Mouse (Mus musculus): ENCODE results near the gene Ttll4. TPM values are rescaled to one million over a fixed set of nuclear protein-coding genes. Genes with fewer than 3 reads are reported as not detected.

The Ttll4 gene
- polyA plus RNA-seq, 1 experiment from 2014 or later, result 25.8 TPM

DNA sequence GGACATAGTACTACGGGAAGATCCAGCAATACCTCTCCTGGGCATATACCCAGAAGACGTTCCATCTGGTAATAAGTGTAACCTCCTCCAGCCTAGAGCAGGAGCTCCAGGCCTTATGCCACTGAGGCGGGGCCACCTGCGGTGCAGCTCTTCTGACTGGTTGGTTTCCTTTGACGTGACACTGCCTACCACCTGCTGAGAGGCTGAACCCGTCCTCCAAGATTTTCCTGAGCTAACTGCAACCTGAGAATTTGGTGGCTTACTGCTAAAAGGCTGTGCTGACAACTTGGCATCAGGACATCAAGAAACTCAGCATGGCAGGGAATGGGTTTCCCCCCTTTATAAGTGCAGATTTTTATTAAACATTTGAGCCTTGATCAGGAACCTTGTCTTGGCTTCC is 48.0 kb downstream of the Ttll4 start:
- peaks cover 6% of the 10 kb centered on the region for H3K4me1 ChIP-seq (replicated peaks)
- H3K4me2 ChIP-seq, result no peak overlapping the region
- no peak overlapping the region for H3K27ac ChIP-seq (ENCODE audit: poor library complexity, severe bottlenecking)
- no peak overlapping the region for H3K9ac ChIP-seq
- H3K36me3 ChIP-seq, result no peaks in the 10 kb centered on the region
- 40% methylated on average over 6 of the region's 6 CpGs for whole genome bisulfite sequencing
- H3K9me3 ChIP-seq (replicated peaks), result no peaks in the 10 kb centered on the region
- no peak overlapping the region for H3K4me3 ChIP-seq
- H3K27me3 ChIP-seq (replicated peaks), result no peaks in the 10 kb centered on the region
- ATAC-seq (ENCODE audit: insufficient number of reproducible peaks, low FRiP score), result no peak

DNA sequence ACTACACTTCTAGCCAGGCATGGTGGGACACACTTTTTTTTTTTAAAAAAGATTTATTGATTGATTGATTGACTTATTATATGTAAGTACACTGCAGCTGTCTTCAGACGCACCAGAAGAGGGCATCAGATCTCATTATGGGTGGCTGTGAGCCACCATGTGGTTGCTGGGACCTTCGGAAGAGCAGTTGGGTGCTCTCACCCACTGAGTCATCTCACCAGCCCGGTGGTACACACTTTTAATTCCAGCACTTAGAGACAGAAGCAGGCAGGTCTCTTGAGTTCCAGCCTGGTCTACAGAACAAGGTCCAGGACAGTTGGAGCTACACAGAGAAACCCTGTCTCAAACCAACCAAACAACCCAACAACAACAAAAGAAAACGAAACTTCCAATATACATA is 50.5 kb downstream of the Ttll4 start:
- H3K4me1 ChIP-seq (replicated peaks), result peaks cover 11% of the 10 kb centered on the region
- ATAC-seq (ENCODE audit: insufficient number of reproducible peaks, low FRiP score), result no peak

DNA sequence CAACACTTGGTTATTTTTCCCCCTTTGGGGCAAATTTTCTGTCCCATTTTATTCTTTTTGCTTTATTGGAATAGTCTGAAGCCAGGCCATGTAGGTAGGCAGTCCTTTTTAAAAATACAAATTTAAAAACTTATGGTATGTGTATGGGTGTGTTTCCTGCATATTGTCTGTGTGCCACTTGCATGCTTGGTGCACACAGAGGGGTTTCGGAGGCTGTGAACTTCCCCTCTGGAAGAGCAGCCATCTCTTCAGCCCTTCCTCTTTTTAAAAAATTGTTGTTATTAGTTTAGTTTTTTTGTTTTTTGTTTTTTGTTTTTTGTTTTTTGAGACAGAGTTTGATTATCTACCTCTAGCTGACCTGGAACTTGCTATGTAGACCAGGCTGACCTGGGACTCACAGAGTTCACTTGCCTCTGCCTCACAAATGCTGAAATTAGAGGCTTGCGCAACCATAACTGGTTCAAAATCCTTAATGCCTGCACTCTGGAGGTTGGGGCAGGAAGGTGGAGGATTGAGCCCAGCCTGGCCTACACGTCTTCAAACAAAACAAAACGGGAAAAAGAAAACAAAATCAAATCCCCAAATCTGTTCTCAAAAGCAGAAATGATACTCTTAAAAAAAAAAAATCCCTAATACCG is 51.0 kb downstream of the Ttll4 start:
- ATAC-seq (ENCODE audit: insufficient number of reproducible peaks, low FRiP score), result no peak
- no peak overlapping the region for H3K27ac ChIP-seq (ENCODE audit: poor library complexity, severe bottlenecking)
- WGBS, result 37% methylated on average over 5 of the region's 5 CpGs
- H3K4me1 ChIP-seq (replicated peaks), result peaks cover 11% of the 10 kb centered on the region
- no peaks in the 10 kb centered on the region for H3K27me3 ChIP-seq (replicated peaks)
- H3K4me3 ChIP-seq, result peak overlapping the region; percentile 60
- no peak overlapping the region for H3K9ac ChIP-seq
- no peaks in the 10 kb centered on the region for H3K9me3 ChIP-seq (replicated peaks)
- H3K4me2 ChIP-seq, result peak overlapping the region; percentile 85
- H3K36me3 ChIP-seq, result no peaks in the 10 kb centered on the region

More for the DNA sequence above, 50.5 kb downstream of the Ttll4 start:
- H3K4me2 ChIP-seq, result no peak overlapping the region
- no peaks in the 10 kb centered on the region for H3K27me3 ChIP-seq (replicated peaks)
- H3K9me3 ChIP-seq (replicated peaks), result no peaks in the 10 kb centered on the region
- no peak overlapping the region for H3K9ac ChIP-seq
- WGBS, result 74% methylated on average over 4 of the region's 4 CpGs
- H3K27ac ChIP-seq (ENCODE audit: poor library complexity, severe bottlenecking), result no peak overlapping the region
- H3K36me3 ChIP-seq, result no peaks in the 10 kb centered on the region
- H3K4me3 ChIP-seq, result no peak overlapping the region

DNA sequence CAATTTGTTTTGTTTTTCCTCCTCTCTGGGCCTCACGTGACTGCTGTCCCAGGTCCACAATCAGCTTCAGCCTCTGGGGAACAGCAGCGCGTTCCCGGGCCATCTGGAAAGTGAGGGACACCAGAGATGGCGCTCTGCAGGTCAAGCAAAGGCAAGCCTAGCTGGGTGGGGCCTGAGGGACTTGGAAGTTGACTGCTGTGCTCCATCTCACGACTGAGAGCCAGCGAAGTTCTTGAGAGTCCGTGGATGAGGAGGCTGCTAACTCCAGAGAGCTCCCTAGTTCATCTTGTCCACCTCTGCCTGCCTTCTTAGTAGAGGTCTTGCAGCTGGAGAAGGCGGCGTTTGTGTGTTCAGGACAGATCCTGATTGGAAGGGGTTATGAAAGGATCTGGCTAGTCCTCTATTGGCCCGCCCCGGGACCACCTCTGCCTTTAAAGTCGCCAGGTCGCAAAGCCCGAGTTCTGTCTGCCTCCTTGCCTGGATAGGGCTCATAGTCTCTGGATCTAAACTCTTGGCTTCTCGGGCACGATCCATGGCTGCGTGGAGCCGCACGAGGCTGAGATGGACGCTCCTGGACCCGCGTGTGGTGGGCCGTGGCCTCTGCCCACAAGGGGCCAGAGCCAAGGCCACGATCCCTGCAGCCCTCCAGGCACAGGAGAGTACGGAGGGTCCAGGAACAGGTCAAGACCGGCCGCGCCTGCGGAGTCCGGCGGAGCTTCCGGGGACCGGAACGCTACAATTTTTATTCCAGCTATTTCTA is 51.7 kb downstream of the Ttll4 start, which contains the start of gene Cyp27a1:
Gene Cyp27a1, plus strand, starts transcription at position 476 of the 760 bp plus-strand sequence.
- no peaks in the 10 kb centered on the region for H3K27me3 ChIP-seq (replicated peaks)
- peak within 1 kb of the TSS; percentile 47; the same call in 1 of the 2 replicates for H3K27ac ChIP-seq (ENCODE audit: poor library complexity, severe bottlenecking)
- ATAC-seq (ENCODE audit: insufficient number of reproducible peaks, low FRiP score), result peak; percentile 77
- H3K4me3 ChIP-seq, result peak within 1 kb of the TSS; percentile 60
- H3K4me2 ChIP-seq, result peak within 1 kb of the TSS; percentile 85
- no peaks in the 10 kb centered on the region for H3K36me3 ChIP-seq
- WGBS, result 3% methylated on average over 35 of the region's 35 CpGs
- peaks cover 11% of the 10 kb centered on the region for H3K4me1 ChIP-seq (replicated peaks)
- no peaks in the 10 kb centered on the region for H3K9me3 ChIP-seq (replicated peaks)
- H3K9ac ChIP-seq, result peak within 1 kb of the TSS; percentile 80

DNA sequence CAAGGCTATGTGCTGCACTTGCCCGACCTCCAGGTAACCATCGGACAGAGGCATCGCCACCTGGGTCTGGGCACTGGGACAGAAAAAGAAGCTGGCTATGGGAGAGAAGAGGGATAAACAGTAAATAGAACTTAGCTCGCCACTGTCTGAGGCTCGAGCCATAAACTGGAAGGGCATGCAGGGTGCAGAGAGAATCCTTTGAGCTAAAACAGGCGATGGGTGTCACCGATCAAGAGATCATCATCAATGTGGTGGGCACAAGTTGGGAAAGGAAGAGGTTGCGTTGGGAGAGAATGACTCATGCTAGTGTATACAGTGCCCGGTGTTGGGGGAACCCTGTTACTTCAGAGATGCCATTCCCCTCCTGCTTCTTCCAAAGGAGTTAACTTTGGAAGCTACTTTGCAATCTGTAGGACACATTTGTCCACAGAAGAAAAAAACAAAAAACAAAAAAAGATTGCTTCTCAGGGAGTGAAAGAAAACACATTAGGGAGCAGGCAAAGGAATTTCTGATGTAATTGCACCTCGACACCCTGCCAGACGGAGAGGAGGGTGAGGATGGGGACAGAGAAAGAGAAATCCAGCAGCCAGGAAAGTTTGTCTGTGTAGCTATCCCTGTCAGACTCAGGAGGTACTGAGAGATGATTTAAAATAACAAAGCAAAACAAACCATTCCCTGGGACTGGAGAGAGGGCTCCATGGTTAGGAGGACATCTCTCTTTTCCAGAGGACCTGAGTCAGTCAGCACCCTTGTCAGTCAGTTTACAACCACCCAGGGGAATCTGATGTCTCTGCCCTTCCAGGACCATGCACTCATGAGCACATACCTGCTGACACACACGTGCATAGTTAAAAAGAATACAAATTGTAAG is 52.5 kb downstream of the Ttll4 start:
- peaks cover 11% of the 10 kb centered on the region for H3K4me1 ChIP-seq (replicated peaks)
- H3K9me3 ChIP-seq (replicated peaks), result no peaks in the 10 kb centered on the region
- H3K4me2 ChIP-seq, result peak overlapping the region; percentile 85
- peak overlapping the region; percentile 60 for H3K4me3 ChIP-seq
- H3K9ac ChIP-seq, result peak overlapping the region; percentile 80
- peaks cover 3% of the 10 kb centered on the region; the same call in 1 of the 2 replicates for H3K36me3 ChIP-seq
- ATAC-seq (ENCODE audit: insufficient number of reproducible peaks, low FRiP score), result peak; percentile 29; the same call in 1 of the 2 replicates
- H3K27ac ChIP-seq (ENCODE audit: poor library complexity, severe bottlenecking), result peak overlapping the region; percentile 47; the same call in 1 of the 2 replicates
- no peaks in the 10 kb centered on the region for H3K27me3 ChIP-seq (replicated peaks)
- WGBS, result 19% methylated on average over 12 of the region's 12 CpGs

DNA sequence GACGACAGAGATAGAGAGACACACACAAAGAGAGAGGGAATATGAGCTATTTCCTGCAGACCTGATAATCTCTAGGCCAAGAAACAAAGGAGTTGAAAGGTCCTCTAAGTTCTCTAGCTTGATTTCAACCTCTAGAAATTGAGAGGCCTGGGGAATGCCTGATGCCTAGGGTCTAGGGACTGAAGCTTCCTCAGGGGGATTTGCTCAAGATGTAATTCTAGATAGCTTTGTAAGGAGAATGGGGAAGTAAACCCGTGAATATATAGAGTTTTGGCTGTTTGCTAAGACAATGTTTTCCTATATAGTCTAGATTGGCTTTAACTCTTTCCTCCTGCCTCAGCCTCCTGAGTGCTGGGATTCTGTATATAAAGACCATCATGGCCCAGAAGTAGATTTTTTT is 53.4 kb downstream of the Ttll4 start:
- Histone ChIP-seq H3K9ac (no peak overlapping the region), H3K27me3 (replicated peaks) (no peaks in the 10 kb centered on the region), H3K36me3 (peaks cover 3% of the 10 kb centered on the region; the same call in 1 of the 2 replicates), H3K9me3 (replicated peaks) (no peaks in the 10 kb centered on the region), H3K4me3 (no peak overlapping the region), H3K4me2 (peak overlapping the region; percentile 85), H3K27ac (ENCODE audit: poor library complexity, severe bottlenecking) (no peak overlapping the region), H3K4me1 (replicated peaks) (peaks cover 11% of the 10 kb centered on the region)
- WGBS, result 37% methylated on average over 2 of the region's 2 CpGs
- no peak for ATAC-seq (ENCODE audit: insufficient number of reproducible peaks, low FRiP score)

DNA sequence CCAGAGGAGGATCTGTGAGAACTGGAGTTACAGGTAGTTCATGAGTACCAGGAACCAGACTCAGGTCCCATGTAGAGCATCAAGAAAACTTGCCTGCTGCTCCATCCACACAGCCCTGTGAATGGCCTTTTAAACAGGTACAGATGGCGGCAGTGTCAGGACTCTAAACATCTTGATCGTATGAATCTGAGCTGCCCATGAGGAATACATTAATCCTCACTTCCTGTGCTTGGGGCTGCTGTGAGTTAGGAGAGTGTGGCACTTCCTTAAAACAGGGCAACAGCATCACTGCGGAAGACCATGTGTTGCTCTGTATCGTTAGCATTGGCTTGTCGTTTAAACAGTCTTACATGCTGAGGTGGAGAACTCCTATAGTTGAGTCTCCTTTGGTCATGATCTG is 53.9 kb downstream of the Ttll4 start:
- H3K27me3 ChIP-seq (replicated peaks), result no peaks in the 10 kb centered on the region
- H3K4me3 ChIP-seq, result no peak overlapping the region
- H3K9me3 ChIP-seq (replicated peaks), result no peaks in the 10 kb centered on the region
- no peak overlapping the region for H3K4me2 ChIP-seq
- no peak overlapping the region for H3K27ac ChIP-seq (ENCODE audit: poor library complexity, severe bottlenecking)
- no peak overlapping the region for H3K9ac ChIP-seq
- WGBS, result 69% methylated on average over 5 of the region's 5 CpGs
- H3K36me3 ChIP-seq, result peaks cover 3% of the 10 kb centered on the region; the same call in 1 of the 2 replicates
- H3K4me1 ChIP-seq (replicated peaks), result peaks cover 11% of the 10 kb centered on the region
- ATAC-seq (ENCODE audit: insufficient number of reproducible peaks, low FRiP score), result no peak

DNA sequence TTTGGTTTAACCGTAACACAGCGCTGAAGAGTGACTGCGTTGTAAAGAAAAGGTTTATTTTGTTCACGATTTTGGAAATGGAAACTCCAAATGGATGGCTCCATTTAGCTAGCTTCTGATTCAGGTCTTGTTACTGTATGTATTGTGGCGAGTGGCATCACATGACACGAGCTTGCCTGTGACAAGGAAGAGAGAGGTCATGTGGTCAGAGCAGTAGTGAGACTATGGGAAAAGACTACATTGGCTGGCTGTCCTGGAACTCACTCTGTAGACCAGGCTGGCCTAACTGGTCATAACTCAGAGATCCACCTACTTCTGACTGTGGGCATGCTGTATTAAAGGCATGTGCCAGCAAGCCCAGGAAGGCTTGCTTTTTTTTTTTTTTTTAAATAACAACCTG is 54.3 kb downstream of the Ttll4 start:
- Histone ChIP-seq H3K27me3 (replicated peaks) (no peaks in the 10 kb centered on the region), H3K9me3 (replicated peaks) (no peaks in the 10 kb centered on the region), H3K4me1 (replicated peaks) (peaks cover 11% of the 10 kb centered on the region), H3K4me3 (no peak overlapping the region), H3K27ac (ENCODE audit: poor library complexity, severe bottlenecking) (no peak overlapping the region), H3K9ac (no peak overlapping the region), H3K4me2 (no peak overlapping the region), H3K36me3 (peaks cover 3% of the 10 kb centered on the region; the same call in 1 of the 2 replicates)
- WGBS, result 85% methylated on average over 6 of the region's 6 CpGs
- no peak for ATAC-seq (ENCODE audit: insufficient number of reproducible peaks, low FRiP score)

DNA sequence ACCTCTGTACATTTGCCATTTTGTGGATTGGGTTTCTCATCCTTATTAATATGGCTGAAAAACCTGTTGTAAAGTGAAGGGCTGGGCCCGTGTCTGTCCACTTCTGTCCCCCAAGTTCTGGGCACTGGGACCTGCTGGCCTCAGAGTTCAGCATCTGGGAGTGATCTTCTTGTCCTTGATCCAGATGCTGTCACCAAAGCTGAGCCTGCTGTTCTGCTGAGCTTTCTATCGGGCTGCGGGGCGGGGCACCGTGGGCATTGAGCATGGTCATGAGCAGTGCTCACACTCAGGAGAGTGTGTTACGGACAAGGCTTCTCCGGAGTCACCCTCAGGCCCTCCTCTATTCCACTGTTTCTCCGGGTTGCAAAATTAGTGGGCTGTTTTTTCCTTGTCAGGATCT is 56.6 kb downstream of the Ttll4 start:
- 86% methylated on average over 8 of the region's 8 CpGs for WGBS
- no peak overlapping the region for H3K9ac ChIP-seq
- H3K9me3 ChIP-seq (replicated peaks), result no peaks in the 10 kb centered on the region

DNA sequence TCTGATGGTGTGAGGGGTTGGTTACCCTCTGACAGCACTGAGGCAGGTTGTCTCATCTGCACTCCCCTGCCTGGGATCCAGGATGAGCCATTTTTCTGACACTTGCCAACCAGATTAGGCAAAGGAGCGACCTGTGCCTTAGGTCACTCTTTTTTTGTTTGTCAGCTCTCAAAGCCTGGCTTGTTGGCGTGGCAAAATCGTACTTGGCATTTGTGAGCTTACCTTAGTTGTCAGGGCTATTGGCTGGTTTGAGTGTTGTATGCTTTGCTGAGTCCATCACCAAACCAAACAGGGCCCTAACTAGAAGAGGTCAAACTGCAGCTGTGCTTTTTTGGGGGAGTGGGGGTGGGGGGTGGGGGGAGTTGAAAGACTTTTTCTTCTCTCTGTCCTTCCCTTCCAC is 57.7 kb downstream of the Ttll4 start:
- no peak overlapping the region for H3K9ac ChIP-seq
- no peak overlapping the region for H3K27ac ChIP-seq (ENCODE audit: poor library complexity, severe bottlenecking)
- H3K4me3 ChIP-seq, result no peak overlapping the region
- H3K36me3 ChIP-seq, result peaks cover 3% of the 10 kb centered on the region; the same call in 1 of the 2 replicates
- WGBS, result 68% methylated on average over 3 of the region's 3 CpGs
- no peaks in the 10 kb centered on the region for H3K27me3 ChIP-seq (replicated peaks)
- ATAC-seq (ENCODE audit: insufficient number of reproducible peaks, low FRiP score), result no peak
- peaks cover 7% of the 10 kb centered on the region; the same call in 1 of the 2 replicates for H3K4me1 ChIP-seq (replicated peaks)
- H3K9me3 ChIP-seq (replicated peaks), result no peaks in the 10 kb centered on the region
- H3K4me2 ChIP-seq, result no peak overlapping the region

More for the DNA sequence above, 56.6 kb downstream of the Ttll4 start:
- Histone ChIP-seq H3K4me2 (no peak overlapping the region), H3K27ac (ENCODE audit: poor library complexity, severe bottlenecking) (no peak overlapping the region), H3K27me3 (replicated peaks) (no peaks in the 10 kb centered on the region), H3K4me3 (no peak overlapping the region), H3K4me1 (replicated peaks) (peaks cover 11% of the 10 kb centered on the region), H3K36me3 (peaks cover 3% of the 10 kb centered on the region; the same call in 1 of the 2 replicates)
- no peak for ATAC-seq (ENCODE audit: insufficient number of reproducible peaks, low FRiP score)
